Mouse (Mus musculus) activated CD4-positive, CD25-positive, alpha-beta regulatory T cell, adult 4 months (primary cell): ENCODE measurements around the gene Eya2. TPM values are rescaled to one million over a fixed set of nuclear protein-coding genes. Genes with fewer than 3 reads are reported as not detected.

Source experiments
- ATAC-seq: one replicate; pipeline ENCODE4 v1.8.0; 2017
- polyA plus RNA-seq, 2 experiments: library from polyadenylated mRNA; unstranded; fragments of 100-300 nt; shearing (Covaris generic); gene quantifications; one replicate each; pipeline ENCODE4 v1.2.1; 2017

Gene Eya2
- polyA plus RNA-seq, 2 experiments from 2014 or later: 4.7 to 8.1 TPM

DNA sequence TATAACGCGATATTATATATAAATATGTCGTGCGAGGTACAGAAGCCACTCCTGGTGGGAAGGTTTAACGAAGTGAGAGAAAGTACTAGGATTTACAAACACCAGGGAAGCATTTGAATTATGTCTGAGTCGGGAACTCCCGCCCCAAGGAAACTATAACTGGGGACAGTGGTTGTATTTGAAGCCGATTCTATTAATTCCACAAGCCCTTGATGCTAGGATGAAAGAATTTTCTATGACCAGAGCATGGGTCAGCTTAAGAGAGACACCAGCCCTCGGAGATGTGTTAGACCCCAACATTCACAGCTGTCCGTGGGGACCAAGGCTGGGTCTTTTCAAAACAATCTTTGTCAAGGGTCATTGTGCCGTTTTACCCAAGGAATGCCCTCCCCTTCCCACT lies 1.3 kb downstream of the Eya2 start:
- ATAC-seq: no peak

DNA sequence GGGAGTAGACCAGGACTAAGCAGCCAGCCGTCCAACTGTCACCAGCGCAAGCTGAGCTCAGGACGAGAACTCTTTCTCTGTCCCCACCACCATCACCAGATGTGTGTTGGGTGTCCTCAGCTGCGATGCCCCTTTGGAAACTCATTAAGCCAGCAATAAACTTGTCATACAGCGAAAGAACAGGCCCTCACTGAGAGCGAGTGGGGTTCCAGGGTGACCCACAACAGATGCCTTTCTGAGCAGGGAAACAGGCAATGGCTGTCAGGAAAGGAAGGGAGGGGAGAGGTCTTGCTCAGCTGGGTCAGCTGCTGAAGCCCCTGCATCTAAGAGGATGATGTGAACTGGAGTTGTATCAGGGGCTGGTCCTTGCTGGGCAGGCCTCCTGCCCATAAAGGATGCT lies 2.7 kb downstream of the Eya2 start:
- no peak for ATAC-seq

DNA sequence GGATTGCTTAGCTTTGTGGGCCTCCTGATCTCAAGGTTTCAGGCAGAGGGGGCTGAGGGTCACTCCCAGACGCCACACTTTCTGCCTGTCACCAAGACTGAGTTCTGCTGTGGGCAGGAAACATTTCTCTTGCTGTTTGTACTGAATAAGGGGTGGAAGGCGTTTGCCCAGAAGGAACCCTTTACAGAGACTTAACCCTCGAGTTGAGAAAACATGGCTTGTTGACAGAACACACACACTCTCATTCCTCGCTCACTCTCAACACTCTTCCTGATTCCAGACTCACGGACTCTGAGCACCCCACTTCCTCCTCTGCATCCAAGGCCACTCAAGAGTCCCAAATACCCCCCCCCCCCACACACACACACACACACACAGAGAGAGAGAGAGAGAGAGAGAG lies 3.3 kb downstream of the Eya2 start:
- ATAC-seq: no peak

DNA sequence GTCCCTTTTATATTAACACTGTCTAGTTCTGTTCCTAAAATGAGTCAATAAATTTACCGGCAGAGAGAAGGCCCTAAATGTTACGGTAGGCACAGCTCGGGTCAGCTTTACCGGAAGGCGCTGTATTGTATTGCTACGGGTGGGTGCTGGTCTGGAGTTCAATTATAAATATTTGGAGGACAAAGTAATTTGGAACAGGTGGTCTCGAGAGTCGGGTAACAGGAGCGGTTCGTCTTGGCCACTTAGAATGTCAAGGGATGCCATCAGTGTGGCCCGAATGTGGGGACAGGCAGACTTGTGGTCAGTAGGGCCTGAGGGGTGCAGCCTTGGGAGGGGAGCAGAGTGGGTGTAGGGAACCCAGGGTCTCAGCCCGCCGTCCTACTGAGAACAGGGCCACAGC lies 4.7 kb downstream of the Eya2 start:
- no peak for ATAC-seq

DNA sequence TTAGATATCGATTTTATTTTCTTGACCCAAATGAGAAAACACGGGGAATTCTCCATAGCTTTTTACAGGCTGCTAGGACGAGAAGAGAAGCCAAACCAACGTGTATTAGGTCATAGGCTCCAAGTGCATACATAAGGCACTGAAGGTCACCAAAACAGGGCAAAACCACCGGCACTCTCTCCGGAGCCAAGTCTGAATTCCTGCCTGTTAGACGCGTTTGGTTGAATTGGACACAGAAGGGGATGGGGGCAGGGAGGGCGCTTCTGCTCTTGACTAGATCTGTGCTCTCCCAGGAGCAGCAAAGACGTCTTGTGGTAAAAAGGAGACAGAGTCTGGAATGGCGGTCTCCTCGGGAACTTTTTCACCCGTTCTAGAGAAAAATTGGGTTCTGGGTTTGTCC lies 6.1 kb downstream of the Eya2 start:
- ATAC-seq: no peak

DNA sequence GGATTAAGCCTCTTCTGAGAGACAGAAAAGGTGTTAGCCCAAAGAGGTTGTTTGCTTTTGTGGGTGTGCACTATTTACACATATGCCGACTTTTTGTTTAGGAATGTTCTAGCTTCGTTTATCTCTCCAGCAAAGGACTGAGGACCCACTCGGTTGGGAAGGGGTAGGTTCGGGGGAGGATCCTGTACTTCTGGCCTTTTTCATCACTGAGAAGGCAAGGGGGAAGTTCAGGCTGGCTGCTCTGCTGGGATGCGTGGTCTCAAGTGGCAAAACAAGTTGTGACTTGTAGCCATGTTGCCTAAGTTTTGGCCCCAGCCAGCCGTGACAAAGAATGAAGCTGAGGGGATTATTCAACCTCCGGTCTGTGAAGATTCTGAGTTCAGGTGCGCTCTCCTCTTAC lies 6.8 kb downstream of the Eya2 start:
- ATAC-seq: no peak

DNA sequence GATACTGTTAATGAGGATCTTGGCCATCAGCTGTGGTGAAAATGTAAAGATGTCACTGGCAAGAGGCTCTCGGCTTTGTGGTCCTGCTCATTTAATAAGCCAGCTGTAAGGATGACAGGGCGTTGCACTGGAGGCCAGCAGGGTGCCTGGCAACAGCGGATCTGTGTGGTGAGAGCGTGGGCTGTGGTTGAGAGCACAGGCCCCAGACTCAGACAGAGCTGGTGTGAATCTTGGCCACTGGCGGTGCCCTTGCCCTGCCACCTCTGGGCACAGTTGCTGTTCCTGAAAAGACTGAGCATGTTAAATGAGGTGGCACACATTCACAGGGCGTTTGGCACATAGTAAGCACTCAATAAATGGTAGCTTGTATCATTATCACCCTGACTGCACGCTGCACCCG lies 8.9 kb downstream of the Eya2 start:
- ATAC-seq: no peak

DNA sequence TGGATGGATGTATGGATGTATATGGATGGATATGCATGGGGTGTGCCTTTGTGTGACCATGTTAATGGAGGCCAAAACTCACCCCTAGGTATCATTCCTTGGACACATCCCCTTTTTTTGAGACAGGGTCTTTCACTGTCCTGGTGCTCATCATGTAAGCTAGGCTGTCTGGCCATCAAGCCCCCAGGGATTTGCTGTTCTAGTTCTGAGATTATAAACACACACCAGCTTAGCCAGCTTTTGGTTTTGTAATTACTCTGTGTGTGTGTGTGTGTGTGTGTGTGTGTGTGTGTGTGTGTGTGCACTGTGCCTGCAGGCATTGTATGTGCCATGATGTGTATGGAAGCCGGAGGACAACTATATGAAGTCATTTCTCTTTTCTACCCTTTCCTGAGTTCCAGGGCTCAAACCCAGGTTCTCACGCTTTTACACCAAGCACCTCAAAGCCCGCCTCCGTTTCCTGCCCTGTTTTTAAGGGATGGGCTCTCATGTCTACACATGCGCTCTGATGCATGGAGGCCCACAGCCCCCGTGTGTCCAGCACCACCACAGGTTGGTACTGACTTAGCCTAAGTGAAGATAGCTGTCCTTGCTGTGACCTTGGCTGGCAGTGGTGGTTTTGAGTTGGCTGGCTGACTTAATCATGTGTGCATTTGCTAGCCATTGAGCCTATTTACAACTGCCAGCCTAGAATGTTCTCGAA lies 16.9 kb downstream of the Eya2 start:
- ATAC-seq: no peak

DNA sequence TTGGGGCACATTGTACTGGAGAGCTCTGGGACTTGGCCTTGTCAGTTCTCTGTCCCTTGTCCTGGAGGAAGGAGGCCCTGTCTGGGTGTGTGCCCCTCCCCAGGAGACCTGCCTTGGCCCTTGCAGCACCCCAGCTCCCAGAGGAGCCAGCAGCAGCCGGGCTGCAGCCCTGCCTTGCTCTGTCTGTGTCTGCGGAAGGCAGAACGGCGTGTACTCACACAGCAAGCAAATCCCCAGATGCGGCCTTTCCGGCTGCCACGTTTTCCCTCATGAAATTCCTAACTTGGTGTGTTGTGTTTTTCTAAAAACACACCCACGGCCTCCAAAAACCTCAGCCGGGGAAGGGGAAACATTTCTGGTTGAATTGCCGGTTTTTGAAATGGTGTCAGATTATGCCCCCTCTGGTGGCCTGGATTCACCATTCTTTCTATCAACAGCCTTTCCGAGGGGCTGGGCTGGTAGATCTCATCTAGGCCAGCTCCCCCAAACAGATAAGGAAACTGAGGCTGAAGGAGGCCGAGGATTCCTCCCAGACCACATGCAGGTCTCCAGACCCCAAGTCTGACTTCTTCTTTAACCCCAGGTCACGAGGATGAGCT lies 19.0 kb downstream of the Eya2 start:
- ATAC-seq: no peak

DNA sequence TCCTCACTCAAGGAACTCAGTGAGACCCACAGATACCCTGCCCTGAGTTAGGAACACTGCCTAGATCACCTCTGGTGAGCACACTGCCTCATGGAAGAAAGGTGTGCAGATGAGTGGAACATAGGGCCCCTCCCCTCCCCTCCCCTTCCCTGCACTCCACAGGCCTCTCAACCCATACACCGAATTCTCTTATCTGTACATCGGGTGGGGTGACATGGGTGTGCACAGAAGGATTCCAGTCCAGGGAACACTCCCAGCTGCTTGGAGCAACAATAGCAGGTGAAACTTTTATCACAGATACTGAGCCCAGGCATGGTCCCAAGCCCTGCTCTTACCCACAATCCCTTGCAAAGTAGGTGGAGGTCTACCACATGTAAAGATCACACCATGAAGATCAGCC lies 26.7 kb downstream of the Eya2 start:
- no peak for ATAC-seq

DNA sequence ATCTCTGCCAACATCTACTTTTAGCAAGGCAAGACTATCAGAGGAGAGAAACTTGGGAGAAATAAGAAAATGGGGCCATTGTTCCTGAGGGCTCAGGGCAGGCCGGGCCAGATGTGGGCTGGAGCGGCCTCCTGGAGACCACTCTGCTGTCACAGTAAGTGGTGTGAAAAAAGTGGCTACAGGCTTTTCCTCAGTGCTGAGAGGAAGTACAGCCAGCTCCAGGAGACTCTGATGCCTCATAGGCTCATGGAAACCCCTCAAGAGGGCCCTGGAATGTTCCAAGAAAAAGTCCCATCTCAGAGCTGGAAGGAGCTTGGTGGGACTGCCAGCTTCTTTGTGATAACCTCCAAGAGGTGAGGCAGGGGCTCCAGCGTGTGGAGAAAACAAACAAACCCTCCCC lies 27.8 kb downstream of the Eya2 start:
- no peak for ATAC-seq

DNA sequence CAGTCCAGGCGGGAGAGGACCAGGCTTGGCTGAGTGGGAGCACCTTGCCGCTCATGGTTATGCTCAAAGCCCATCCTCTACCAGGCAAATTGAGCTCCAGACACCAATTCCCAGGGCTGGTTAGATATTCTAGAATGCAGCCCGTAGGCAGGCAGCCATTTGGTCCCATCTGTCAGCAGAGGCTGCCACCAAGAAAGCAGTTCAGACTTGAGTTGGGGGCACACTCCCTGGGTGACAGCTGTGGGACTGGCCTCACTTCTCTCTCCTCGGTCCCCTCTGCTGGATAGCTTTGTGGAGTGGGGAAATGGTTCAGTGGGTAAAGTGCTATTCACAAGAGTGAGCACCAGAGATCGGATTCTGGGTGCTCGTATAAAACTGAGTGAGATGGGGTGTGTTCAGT lies 32.0 kb downstream of the Eya2 start:
- ATAC-seq: no peak

DNA sequence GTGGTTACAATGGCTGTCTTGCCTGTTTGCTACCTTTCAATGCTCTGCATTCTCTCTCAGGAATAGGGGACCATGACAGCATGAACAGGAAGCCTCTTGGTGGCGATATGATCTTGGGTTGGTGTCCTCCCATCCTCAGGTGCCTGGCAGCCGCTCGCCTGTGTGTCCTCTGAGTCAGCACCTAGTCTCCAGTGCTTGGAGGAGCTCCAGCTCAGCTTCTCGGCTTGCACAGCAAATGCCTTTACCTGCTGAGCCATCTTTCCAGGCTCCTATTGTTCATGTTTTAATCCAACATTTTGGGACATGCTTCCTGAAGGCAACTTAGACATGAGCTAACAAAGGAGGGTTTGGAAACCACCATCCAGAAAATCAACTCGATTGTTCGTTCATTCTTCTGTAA lies 33.1 kb downstream of the Eya2 start:
- ATAC-seq: no peak

DNA sequence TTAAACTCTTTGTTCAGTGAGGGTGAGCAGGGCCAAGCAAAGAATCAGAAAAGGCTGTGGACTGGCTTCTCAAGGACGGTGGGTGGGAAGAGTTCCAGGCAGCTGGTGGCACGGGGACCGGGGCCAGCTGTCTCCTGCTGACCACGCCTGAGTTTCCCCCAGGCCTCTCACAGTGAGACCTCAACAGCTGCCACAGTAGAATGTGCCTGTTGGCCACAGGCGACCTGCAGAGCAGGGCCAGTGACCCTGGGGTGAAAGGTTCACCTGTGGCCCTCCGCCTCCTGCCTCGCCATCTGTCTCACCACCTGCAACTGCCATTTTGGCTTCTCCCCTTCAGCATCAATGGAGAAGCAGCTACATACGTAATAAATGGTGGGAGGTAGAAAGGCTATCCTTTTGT lies 35.1 kb downstream of the Eya2 start:
- ATAC-seq: no peak

DNA sequence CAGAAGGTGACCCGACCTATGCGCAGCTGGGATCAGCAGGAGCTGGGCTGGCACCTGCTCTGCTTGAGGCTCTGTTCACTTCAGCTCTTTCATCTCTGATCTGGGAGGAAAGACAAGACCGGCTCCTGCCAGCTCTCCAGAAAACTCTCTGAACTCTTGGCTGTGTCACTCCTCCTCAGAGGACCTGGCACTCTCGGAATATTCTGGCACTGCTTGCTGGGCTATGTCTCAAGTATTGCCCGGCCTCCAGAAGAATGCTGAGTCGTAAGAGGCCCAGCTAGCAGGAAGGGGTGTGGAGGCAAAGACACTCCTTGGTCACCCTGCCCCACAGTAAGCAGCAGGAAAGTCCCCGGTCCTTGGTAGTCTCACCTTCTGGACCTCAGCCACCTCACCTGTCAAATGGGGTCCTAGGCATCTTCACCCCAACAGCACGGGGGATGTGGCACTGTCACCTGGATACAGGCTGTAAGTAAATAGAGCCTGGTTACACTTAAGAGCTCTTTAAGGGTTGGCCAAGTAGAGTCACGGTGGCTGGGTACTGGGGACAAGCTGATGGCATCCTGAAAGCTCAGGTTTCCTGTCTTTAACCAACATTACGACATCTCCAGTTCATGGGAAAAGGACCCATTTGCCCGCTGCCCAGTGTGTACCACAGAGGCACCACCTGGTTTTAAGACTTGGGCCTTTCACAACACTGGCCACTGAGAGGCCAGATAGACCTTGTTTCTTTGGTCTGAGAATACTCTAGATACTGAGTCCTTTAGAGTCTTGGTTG lies 38.4 kb downstream of the Eya2 start:
- no peak for ATAC-seq

DNA sequence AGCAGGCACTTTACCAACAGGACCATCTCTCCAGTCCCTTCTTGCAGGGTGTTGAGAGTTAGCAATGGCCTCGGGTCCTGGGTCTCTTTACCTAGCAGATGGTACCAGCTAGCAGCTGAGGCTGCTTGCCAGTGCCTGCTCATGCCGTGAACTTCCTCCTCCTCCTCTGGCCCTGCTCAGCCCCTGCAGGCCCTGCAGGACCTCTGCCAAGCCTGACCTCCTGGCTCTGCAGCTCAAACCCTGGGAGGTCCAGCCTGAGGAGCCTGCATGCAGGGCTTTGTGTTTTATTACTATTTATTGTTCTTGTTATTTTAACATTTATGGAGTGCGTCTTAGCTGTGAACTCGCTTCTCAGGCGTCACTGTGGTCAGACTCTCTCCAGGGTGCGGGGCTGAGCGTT lies 39.6 kb downstream of the Eya2 start:
- no peak for ATAC-seq

DNA sequence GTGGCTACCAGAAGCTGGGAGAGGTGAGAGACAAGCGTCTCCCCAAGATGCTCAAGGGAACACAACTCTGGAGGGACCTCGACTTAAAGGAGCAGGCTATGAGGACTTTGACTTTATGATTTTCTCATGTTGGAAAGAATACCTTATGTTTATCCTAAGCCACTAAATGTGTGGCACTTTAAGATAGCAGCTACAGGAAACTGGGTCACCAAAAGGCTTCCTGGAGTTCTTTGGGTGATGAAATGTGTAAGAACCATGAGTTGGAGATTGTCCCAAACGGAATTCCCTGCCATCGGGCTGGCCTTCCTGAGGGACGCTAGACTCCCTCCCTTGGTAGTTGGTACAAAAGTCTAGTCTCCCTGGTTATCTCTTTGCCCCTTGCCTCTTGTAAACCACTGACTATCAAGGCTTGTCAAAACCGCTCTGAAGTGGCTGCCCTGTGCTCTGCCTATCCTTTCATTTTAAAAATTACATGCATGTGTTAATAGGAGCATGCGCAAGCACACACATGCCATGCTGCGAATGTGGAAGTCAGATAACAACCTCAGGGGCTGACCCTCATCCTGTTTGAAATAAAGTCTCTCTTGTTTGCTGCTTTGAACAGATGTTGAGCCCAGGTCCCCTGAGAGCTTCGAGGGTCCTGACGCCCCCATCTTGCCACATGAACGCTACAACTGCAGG lies 44.4 kb downstream of the Eya2 start:
- no peak for ATAC-seq

DNA sequence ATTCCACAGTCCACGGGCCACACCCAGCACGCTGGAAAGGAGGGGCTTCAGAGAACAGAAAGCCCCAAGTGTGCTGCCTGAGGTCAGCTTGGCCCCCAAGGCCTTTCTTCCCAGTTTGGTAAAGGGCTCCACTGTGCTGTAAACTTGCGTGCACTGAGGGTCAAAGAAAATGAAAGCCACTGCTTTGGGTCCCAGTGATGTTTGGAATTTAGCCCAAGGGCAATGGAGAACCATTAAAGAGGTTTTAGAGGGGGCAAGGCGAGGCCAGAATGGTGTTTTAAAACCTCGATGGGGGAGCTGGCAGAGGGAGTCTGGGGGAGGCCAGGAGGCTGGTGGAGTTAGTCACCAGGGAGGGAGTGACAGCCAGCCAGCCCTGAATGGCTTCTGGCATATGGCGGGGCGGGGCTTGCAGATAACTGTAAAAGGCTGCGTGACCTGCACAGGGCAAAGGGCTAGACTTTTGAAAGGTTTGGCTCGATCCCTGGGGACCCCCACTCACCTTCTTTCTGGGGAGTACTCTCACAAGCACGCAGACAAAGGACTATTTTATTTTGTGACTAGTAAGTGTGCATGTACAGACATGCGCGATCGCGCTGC lies 47.2 kb downstream of the Eya2 start:
- no peak for ATAC-seq

DNA sequence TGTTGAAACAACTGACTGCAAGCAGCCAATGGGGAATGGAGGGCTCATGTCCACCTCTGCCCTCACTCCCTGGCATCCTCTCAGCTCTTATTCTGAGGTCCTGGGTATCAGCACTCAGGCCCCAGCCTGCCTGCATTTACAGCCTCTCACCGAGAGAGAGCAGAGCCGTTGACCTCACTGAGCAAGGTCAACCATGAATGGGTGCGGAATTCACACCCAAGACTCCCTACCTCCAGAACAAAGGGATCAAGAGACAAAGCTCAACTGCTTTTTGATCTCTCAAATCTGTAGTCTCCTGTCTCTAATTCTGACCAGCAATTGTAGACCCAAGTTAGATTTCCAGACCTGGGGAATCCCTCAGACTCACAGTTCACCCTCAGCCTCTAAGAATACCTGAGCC lies 48.8 kb downstream of the Eya2 start:
- ATAC-seq: no peak

DNA sequence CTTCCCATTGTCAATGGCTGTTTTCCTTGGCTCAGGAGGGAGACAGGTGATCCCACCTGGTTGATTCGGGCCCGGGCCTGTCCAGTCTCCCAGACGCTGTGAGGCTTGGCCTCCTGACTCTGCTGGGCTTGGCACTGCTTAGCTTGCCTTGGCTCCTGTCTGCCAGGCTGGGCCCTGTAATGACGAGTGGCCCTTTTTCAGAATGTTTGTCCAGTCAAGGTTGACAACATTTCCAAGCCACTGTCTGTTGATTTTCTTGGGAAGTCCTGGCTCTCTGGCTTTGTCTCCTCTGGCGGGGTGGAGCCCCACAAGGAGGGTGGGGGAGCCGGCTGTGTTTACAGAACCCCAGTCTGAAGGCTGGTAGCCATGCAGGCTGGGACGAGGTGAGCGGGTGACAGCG lies 49.2 kb downstream of the Eya2 start:
- ATAC-seq: no peak

DNA sequence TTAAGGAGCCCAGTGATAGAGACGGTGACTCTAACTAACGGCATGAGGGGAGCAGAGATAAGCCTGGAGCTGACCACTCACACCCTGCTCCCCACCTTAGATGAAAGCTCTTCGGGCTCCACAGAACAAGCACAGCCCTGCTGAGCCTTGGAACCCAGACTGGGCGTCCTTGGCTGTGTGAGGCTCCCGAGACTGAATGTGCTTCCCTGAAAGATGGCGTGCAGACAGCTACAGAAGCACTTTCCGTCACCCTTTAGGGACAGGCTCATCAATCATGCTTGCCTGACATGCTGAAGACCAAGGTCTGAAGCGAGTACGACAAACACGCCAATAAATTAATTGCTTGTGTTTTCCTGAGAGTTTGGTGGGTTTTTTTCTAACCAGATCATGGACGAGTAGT lies 56.2 kb downstream of the Eya2 start:
- ATAC-seq: no peak

DNA sequence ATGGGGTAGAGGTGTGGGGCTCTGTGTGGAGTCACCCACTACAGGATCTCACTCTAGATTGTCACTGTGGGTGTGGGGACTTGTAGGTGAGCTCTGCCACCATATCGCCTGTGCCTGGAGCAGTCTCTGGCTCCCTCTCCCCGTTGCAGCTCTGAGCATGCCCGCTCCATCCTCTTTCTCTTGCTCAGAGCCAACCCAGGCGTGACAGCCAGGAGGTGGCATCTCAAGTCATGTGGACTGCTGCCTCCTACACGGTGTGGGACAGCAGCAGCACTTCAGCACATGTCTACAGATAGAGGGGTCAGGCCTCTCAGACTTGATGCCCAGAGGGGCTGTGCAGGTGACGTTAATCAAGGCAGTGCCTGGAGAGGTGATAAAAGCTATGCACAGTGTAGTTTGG lies 57.4 kb downstream of the Eya2 start:
- no peak for ATAC-seq
